Mouse (Mus musculus) thymus, postnatal 36 days (tissue): ENCODE measurements around the gene Pbx1.

Source experiments
- DNase-seq, 2 experiments: peaks; one replicate each; pipeline ENCODE4 v3.0.0; 2022; ENCODE audit warnings: mixed read lengths in 2 of 2

The Pbx1 gene

GRCm38 (mm10) chr1:168215896-168216747 is 215.9 kb downstream of the Pbx1 start:
- DNase-seq = no peak

- no peak for DNase-seq
These were observed 216.6 kb downstream of the Pbx1 start for GRCm38 (mm10) chr1:168215468-168215867.

DNA sequence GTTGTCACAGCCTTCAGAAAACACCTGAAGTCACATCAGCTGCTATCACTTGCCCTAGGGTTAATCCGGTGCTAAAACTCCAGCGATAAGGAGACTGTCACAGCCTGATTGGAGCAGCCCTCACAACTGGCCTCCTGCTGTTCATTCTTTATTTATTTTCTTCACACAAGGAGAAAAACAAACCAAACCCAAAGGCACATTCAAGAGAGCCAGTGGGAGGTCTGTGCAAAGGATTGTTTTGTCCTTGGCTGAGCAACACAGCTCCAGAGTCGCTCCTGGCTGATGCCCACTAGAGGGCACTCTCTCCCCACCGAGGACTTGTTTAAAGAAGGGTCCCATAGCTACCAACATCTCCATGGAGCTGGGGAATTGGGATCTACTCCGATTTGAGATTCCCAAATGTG is 218.0 kb downstream of the Pbx1 start:
- DNase-seq = no peak

GRCm38 (mm10) chr1:168213595-168213994 is 218.5 kb downstream of the Pbx1 start:
- DNase-seq = no peak

GRCm38 (mm10) chr1:168210401-168210800 is 221.7 kb downstream of the Pbx1 start:
- no peak for DNase-seq

- no peak for DNase-seq
These were observed 231.4 kb downstream of the Pbx1 start for GRCm38 (mm10) chr1:168200570-168201156.

DNA sequence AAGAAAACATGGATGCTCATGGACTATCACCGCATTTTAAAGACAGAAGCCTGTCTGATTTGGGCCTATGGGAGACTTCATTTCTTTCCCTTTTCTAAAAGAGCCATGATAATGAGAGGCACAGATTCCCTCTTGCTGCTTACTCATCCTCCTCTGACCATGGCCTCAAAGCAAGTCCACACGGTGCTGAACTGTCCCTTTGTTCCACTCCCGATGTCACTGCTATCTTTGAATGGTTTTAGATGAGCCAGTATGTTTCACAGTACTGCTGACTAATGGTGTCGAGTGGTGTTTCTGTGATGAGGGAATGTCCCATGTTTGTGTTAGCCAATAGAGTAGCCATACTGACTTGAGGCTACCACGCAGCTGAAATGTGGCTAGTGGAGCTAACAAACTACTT is 233.8 kb downstream of the Pbx1 start:
- no peak for DNase-seq

- DNase-seq = no peak
These were observed 234.2 kb downstream of the Pbx1 start for GRCm38 (mm10) chr1:168197908-168198258.

DNA sequence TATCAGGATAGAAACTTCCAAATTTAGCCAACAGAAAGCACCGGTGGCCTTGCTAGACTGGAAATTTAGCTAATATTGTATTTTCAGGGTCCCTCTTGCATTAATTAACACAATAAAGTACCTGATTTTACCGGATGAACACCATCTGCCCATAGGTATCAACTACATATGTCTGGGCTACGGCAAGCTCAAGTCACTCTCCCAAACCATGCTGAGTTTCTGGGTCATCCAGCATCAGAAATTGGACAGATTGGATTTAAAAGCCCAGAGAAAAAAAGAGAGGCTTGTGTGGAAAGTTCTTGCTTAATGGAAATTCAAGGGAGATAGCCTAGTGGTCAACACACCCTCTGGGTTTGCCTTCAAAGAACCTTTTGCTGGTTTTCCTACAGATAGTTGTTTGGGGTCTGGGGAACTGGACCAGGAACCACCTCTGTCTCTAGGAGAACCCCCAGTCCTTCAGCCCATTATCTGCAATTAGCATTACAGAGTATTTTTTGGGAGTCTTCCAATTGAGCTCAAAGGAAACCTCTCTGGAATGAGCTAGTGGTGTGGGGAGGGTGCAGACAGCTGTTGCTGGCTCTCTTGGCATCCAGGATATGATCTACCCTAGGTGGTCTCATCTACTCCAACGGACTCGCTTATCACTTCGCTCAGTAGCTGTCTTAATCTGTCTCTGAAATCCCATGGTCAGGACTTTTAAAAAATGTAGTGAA is 234.7 kb downstream of the Pbx1 start:
- DNase-seq = no peak

DNA sequence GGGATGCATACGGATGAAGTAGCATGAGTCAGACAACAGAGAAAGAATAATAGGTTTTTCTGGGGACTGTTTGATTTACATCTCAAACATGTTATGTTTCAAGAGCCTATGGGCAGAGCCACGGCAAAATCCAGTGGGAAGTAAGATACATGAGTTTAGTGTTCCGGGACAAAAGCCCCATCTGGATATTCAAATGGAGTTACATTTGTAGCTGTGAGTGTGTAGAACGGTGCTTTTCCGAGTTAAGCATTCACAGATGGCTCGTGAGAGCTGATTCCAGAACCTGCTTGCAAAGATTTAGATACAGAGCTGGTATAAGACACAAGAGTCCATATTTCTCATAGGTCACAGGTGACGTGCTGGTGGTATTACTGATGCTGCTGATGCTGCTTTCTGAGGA is 238.7 kb downstream of the Pbx1 start:
- DNase-seq = no peak

GRCm38 (mm10) chr1:168182816-168183215 is 249.3 kb downstream of the Pbx1 start:
- no peak for DNase-seq

- DNase-seq = no peak
These were observed 251.2 kb downstream of the Pbx1 start for GRCm38 (mm10) chr1:168180622-168181441.

DNA sequence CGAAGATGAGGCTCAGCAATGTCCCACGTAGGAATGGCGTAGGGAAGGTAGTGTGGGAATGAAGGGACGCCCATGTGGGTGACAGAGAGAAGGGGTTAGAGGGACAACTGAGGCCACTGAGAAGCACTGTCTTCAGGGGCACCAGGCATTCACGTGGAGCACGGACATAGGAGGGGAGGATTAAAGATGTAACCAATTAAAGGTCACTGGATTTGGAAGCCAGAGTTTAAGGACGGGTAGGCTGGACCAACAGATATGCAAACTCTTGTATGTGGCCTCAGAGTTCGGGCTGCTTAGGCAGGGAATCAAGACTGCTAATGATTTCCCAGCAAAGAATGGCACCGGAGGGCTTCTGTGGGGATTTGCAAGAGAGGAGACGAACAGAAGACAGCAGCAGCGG is 252.4 kb downstream of the Pbx1 start:
- DNase-seq = no peak

GRCm38 (mm10) chr1:168178611-168179010 is 253.5 kb downstream of the Pbx1 start:
- DNase-seq = no peak

DNA sequence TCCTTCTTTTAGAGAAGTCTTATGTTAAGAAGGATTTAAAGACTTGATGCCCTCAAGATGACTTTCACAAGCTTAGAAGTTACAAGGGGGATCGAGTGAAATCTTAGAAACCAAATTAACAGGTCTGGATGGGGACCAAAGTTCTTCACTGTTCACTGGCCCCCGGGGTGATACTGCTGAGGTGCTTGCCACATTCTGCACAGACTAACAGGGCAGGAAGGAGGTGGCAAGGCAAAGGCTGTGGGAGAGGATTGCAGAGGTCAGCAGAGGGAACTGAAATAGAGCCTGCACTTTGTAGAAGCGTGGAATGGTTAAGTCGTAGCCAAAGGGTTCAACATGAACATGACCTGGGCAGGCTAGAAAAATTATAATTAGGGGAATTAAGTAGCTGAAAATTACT is 256.5 kb downstream of the Pbx1 start:
- no peak for DNase-seq

DNA sequence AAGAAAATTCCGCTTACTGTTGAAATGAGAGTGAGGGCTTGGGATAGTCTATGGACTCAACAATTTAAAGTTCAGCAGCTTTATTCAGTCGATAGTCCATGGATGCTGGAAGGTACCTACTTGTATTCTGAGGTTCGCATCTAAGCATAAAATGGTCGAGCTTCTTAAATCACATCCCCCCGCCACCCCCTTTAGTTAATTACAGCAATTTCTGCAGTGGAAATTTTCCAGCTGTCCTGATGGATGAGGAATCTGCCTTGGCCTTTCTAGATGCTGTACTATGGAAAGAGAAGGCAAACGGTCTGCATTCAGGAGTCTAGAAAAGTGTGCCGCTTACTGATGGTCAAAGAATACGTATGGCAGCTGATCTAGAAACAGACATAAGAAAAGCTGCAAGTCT is 262.3 kb downstream of the Pbx1 start:
- DNase-seq = no peak

GRCm38 (mm10) chr1:168169052-168169779 is 262.9 kb downstream of the Pbx1 start:
- no peak for DNase-seq

GRCm38 (mm10) chr1:168167781-168168180 is 264.3 kb downstream of the Pbx1 start:
- DNase-seq = no peak

GRCm38 (mm10) chr1:168166841-168167240 is 265.2 kb downstream of the Pbx1 start:
- no peak for DNase-seq

DNA sequence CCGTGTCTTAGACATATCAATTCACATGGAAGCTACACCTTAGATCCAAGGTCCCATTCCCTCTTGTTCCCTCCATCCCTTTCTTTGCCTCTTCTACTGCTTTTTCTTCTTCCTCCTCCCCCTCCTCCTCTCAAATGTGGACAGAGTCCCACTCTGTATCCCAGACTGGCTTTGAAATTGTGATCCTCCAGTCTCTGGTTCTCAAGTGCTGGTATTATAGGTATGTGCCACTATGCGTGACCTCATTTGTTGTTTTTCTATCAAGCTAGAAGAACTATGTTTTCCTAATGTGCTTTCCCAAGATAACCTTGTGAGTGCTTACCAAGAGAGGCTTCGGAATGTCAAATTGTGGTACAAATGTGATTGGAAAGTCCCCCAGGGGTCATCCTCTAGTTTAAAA is 267.1 kb downstream of the Pbx1 start:
- DNase-seq = no peak

- no peak for DNase-seq
These were observed 268.4 kb downstream of the Pbx1 start for GRCm38 (mm10) chr1:168163521-168164233.
